Mouse (Mus musculus) myocyte (in vitro differentiated cells): ENCODE measurements at regions not wholly inside any gene's neighbourhood (a gene's known extent, or its start where the extent isn't known, plus 50 kb on each side); places are given as distances from the start of the nearest gene placed in this dataset.

Experiments
- CEBPB ChIP-seq: IDR thresholded peaks from 2 replicates; pipeline ENCODE4 v1.6.1; 2011; ENCODE audit warnings: mild to moderate bottlenecking, moderate library complexity; ENCODE audit not compliant: poor library complexity, insufficient read depth, severe bottlenecking
- E2F4 ChIP-seq: IDR thresholded peaks from one replicate; pipeline ENCODE4 v1.6.1; 2011; ENCODE audit warnings: mild to moderate bottlenecking, control low read depth, moderate library complexity; ENCODE audit not compliant: insufficient read depth
- MAX ChIP-seq: IDR thresholded peaks from one replicate; pipeline ENCODE4 v1.6.1; 2011; ENCODE audit warnings: low read depth, mild to moderate bottlenecking, control low read depth
- MYOD1 ChIP-seq, 3 experiments: IDR thresholded peaks; one replicate each; pipeline ENCODE4 v1.6.1; 2011; ENCODE audit warnings: control low read depth in 2 of 3, low read depth in 2 of 3, mild to moderate bottlenecking in 2 of 3, moderate library complexity in 1 of 3; ENCODE audit not compliant: insufficient read length in 2 of 3, control insufficient read depth in 1 of 3
- MYOG ChIP-seq, 3 experiments: IDR thresholded peaks; one replicate each; pipeline ENCODE4 v1.6.1; 2011; ENCODE audit warnings: control low read depth in 2 of 3, low read depth in 2 of 3, mild to moderate bottlenecking in 2 of 3; ENCODE audit not compliant: insufficient read length in 2 of 3, control insufficient read depth in 1 of 3, insufficient read depth in 1 of 3
- POLR2A ChIP-seq: IDR thresholded peaks from one replicate; pipeline ENCODE4 v1.6.1; 2011; ENCODE audit warnings: low read depth, mild to moderate bottlenecking, control low read depth, moderate library complexity; ENCODE audit not compliant: insufficient read length
- POLR2AphosphoS2 ChIP-seq: IDR thresholded peaks from one replicate; pipeline ENCODE4 v1.6.1; 2011; ENCODE audit warnings: low read depth, control low read depth; ENCODE audit not compliant: insufficient read length
- SRF ChIP-seq: IDR thresholded peaks from one replicate; pipeline ENCODE4 v1.6.1; 2011; ENCODE audit warnings: low read depth; ENCODE audit not compliant: control insufficient read depth, insufficient read length
- TCF12 ChIP-seq: IDR thresholded peaks from one replicate; pipeline ENCODE4 v1.6.1; 2011; ENCODE audit warnings: mild to moderate bottlenecking, control low read depth; ENCODE audit not compliant: poor library complexity, insufficient read depth, severe bottlenecking
- USF1 ChIP-seq: IDR thresholded peaks from one replicate; pipeline ENCODE4 v1.6.1; 2011; ENCODE audit warnings: low read depth, mild to moderate bottlenecking, control low read depth, moderate library complexity

DNA sequence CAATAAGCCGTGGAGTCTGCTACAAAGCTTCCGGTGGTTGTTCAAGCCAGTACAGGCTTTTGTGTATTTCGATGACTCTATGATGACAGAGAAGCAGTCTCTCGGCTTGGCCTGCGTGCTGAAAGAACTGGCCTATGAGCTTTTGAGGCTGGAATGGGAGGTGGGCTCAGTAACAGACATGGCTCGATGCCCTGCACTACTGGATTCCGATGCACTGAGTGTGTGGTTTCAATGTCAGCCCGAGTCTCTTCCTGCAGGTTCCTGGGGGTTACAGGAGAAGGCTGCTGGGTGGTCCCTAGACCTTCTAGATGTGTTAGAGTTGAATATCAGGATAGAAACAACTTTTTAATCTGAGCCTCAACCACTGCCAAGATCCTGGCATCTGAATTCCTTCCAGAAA lies 53.2 kb downstream of the Gm815 start:
- no peak for TF ChIP-seq POLR2A
- no peak for TF ChIP-seq CEBPB
- TF ChIP-seq TCF12 = no peak
- no peak for TF ChIP-seq E2F4
- no peak for TF ChIP-seq MYOD1 (IDR thresholded peaks at IDR 0.05; ENCODE audit: control insufficient read depth in 1 of 3, insufficient read length in 2 of 3, low read depth in 2 of 3)
- no peak for TF ChIP-seq POLR2AphosphoS2
- TF ChIP-seq MAX = no peak
- no peak for TF ChIP-seq USF1
- no peak for TF ChIP-seq MYOG (IDR thresholded peaks at IDR 0.05; ENCODE audit: control insufficient read depth in 1 of 3, insufficient read depth in 1 of 3, insufficient read length in 2 of 3, low read depth in 2 of 3)
- no peak for TF ChIP-seq SRF
